Mouse (Mus musculus) heart, embryonic 14.5 days (tissue): ENCODE measurements around the gene Rnf115. TPM values are rescaled to one million over a fixed set of nuclear protein-coding genes. Genes with fewer than 3 reads are reported as not detected.

Experiments
- ATAC-seq: fragments of 200-750 bp; cut with Nextera tagmentation; 2 replicates; pipeline ENCODE4 v1.8.0; 2017; ENCODE audit warnings: low read depth, moderate TSS enrichment; ENCODE audit not compliant: insufficient number of reproducible peaks, insufficient read depth, low FRiP score
- H3K27ac ChIP-seq, 2 experiments: fragments of 200-500 bp in 1 of 2; fragments of 300-500 bp in 1 of 2; sonication (generic) in 1 of 2; replicated peaks in 1 of 2; 2 replicates each; pipeline ENCODE4 v1.5.1; 2012 to 2014; ENCODE audit warnings: low read depth in 2 of 2, low read length in 2 of 2, control low read depth in 1 of 2, mild to moderate bottlenecking in 1 of 2, mixed read lengths in 1 of 2; ENCODE audit not compliant: control insufficient read depth in 1 of 2, insufficient read depth in 1 of 2
- H3K27me3 ChIP-seq: fragments of 300-500 bp; sonication (generic); 2 replicates; pipeline ENCODE4 v1.6.1; 2014; ENCODE audit warnings: mild to moderate bottlenecking, low read length, control low read depth; ENCODE audit not compliant: control insufficient read depth, insufficient read depth
- H3K36me3 ChIP-seq: fragments of 300-500 bp; sonication (generic); 2 replicates; pipeline ENCODE4 v1.6.1; 2014; ENCODE audit warnings: mild to moderate bottlenecking, control low read depth, low read length, mixed read lengths; ENCODE audit not compliant: control insufficient read depth, insufficient read depth
- H3K4me1 ChIP-seq, 2 experiments: fragments of 200-500 bp in 1 of 2; fragments of 300-500 bp in 1 of 2; sonication (generic) in 1 of 2; 2 replicates each; pipeline ENCODE4 v1.6.1; 2012 to 2014; ENCODE audit warnings: low read length in 2 of 2, control low read depth in 1 of 2, mixed read lengths in 1 of 2; ENCODE audit not compliant: control insufficient read depth in 2 of 2, insufficient read depth in 2 of 2
- H3K4me2 ChIP-seq: fragments of 300-500 bp; sonication (generic); 2 replicates; pipeline ENCODE4 v1.6.1; 2014; ENCODE audit warnings: mild to moderate bottlenecking, low read length
- H3K4me3 ChIP-seq, 2 experiments: fragments of 200-500 bp in 1 of 2; fragments of 300-500 bp in 1 of 2; sonication (generic) in 1 of 2; 2 replicates each; pipeline ENCODE4 v1.5.1; 2012 to 2014; ENCODE audit warnings: low read length in 2 of 2, mild to moderate bottlenecking in 2 of 2, control low read depth in 1 of 2, low read depth in 1 of 2, moderate library complexity in 1 of 2; ENCODE audit not compliant: control insufficient read depth in 1 of 2, insufficient read depth in 1 of 2
- H3K9ac ChIP-seq: fragments of 300-500 bp; sonication (generic); 2 replicates; pipeline ENCODE4 v1.6.1; 2014; ENCODE audit warnings: mild to moderate bottlenecking, low read length
- H3K9me3 ChIP-seq: fragments of 300-500 bp; sonication (generic); 2 replicates; pipeline ENCODE4 v1.6.1; 2016; ENCODE audit warnings: low read length, control low read depth; ENCODE audit not compliant: control insufficient read depth
- WGBS: fragments of 180-500 bp; shearing (Covaris S2); extraction: QIAGEN DNeasy Blood & Tissue Kit; methylation state at CpG from one replicate; pipeline ENCODE4 v1.1.7; 2014; 5-methylcytosine and 5-hydroxymethylcytosine counted together
- polyA plus RNA-seq: library from polyadenylated mRNA; unstranded; fragments of >200 nt; fragmentation: Nextera tagmentation; extraction: Ambion mirVana; gene quantifications from 2 replicates; pipeline ENCODE4 v1.2.1, GENCODE M21; 2014

Rnf115 gene
- polyA plus RNA-seq, 1 experiment from 2014 or later: 41.2 TPM

GRCm38 (mm10) chr3:96755935-96756334 lies 28.5 kb downstream of the Rnf115 start:
- Histone ChIP-seq H3K9ac (no peak overlapping the region), H3K4me1 (peaks cover 3 to 11% of the 10 kb centered on the region in 2 experiments; a peak in 3 of 4 replicates), H3K4me3 (no peak overlapping the region), H3K27me3 (no peaks in the 10 kb centered on the region), H3K27ac (no peak overlapping the region), H3K36me3 (peaks cover 10% of the 10 kb centered on the region; the same call in 1 of the 2 replicates), H3K4me2 (no peak overlapping the region), H3K9me3 (no peaks in the 10 kb centered on the region)
- no peak for ATAC-seq
- WGBS: 91% methylated on average over 1 of the region's 1 CpGs

DNA sequence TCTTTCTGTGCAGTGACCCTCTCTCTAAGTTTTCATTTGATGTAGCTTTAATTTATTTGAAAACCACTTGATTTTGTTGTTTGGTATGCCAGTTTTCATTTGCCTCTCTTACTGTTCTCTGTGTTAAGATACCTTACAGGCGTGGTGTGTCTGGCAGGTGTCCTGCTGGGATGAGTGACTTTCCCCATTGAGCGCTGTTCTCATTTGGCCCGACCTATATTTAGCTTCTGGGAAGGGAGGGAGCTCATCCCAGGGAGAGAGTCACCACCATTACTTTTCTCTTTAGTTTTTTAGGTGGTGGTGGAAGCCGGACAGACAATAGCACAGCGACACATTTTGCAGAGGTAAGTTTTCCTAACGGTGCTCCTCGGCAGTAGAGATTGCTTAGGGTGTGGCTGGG lies 30.2 kb downstream of the Rnf115 start:
- H3K9me3 ChIP-seq: no peaks in the 10 kb centered on the region
- no peak overlapping the region for H3K9ac ChIP-seq
- H3K4me1 ChIP-seq: peaks cover 3 to 11% of the 10 kb centered on the region in 2 experiments; a peak in 3 of 4 replicates
- no peak overlapping the region for H3K4me3 ChIP-seq
- H3K4me2 ChIP-seq: no peak overlapping the region
- H3K27me3 ChIP-seq: no peaks in the 10 kb centered on the region
- WGBS: 40% methylated on average over 7 of the region's 7 CpGs
- peaks cover 10% of the 10 kb centered on the region; the same call in 1 of the 2 replicates for H3K36me3 ChIP-seq
- peak overlapping the region in 1 of 2 experiments; percentile 64; a peak in 1 of 4 replicates for H3K27ac ChIP-seq
- no peak for ATAC-seq

- no peak overlapping the region for H3K9ac ChIP-seq
- no peak overlapping the region for H3K4me2 ChIP-seq
- H3K4me1 ChIP-seq: peaks cover 3 to 11% of the 10 kb centered on the region in 2 experiments; a peak in 3 of 4 replicates
- no peaks in the 10 kb centered on the region for H3K27me3 ChIP-seq
- H3K4me3 ChIP-seq: no peak overlapping the region
- ATAC-seq: no peak
- no peaks in the 10 kb centered on the region for H3K9me3 ChIP-seq
- H3K36me3 ChIP-seq: peaks cover 7% of the 10 kb centered on the region; the same call in 1 of the 2 replicates
- H3K27ac ChIP-seq: no peak overlapping the region
- 87% methylated on average over 4 of the region's 4 CpGs for WGBS
These were observed 32.2 kb downstream of the Rnf115 start for GRCm38 (mm10) chr3:96759695-96760094.

GRCm38 (mm10) chr3:96764528-96764927 lies 37.1 kb downstream of the Rnf115 start:
- no peak for ATAC-seq
- Histone ChIP-seq H3K27me3 (no peaks in the 10 kb centered on the region), H3K4me2 (no peak overlapping the region), H3K9ac (no peak overlapping the region), H3K27ac (no peak overlapping the region), H3K4me1 (0 out of 4 replicates have a peak, but pooled peaks cover 0 to 4% of the 10 kb centered on the region in 2 experiments), H3K9me3 (no peaks in the 10 kb centered on the region), H3K4me3 (no peak overlapping the region), H3K36me3 (0 out of 2 replicates have a peak, but pooled peaks cover 3% of the 10 kb centered on the region)
- WGBS: 88% methylated on average over 1 of the region's 1 CpGs

DNA sequence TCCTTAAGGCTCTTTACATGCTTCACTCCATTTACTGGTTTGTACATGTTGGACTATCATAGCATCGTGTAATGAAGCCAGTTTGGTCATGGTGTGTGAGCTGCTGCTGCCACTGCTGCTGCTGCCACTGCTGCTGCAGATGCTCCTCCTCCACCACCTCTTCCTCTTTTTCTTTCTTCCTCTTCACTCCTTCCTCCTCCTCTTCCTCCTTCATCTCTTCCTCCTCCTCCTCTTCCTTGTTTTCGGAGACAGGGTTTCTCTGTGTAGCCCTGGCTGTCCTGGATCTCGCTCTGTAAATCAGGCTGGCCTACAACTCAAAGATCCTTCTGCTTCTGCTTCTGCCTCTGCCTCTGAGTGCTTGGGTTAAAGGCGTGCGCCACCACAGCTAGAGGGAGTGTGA lies 42.5 kb downstream of the Rnf115 start:
- H3K27ac ChIP-seq: no peak overlapping the region
- no peak for ATAC-seq
- peaks cover 0 to 11% of the 10 kb centered on the region in 2 experiments; a peak in 3 of 4 replicates for H3K4me1 ChIP-seq
- H3K4me3 ChIP-seq: no peak overlapping the region
- no peak overlapping the region for H3K9ac ChIP-seq
- H3K9me3 ChIP-seq: no peaks in the 10 kb centered on the region
- H3K36me3 ChIP-seq: no peaks in the 10 kb centered on the region
- H3K4me2 ChIP-seq: no peak overlapping the region
- 84% methylated on average over 5 of the region's 5 CpGs for WGBS
- no peaks in the 10 kb centered on the region for H3K27me3 ChIP-seq

DNA sequence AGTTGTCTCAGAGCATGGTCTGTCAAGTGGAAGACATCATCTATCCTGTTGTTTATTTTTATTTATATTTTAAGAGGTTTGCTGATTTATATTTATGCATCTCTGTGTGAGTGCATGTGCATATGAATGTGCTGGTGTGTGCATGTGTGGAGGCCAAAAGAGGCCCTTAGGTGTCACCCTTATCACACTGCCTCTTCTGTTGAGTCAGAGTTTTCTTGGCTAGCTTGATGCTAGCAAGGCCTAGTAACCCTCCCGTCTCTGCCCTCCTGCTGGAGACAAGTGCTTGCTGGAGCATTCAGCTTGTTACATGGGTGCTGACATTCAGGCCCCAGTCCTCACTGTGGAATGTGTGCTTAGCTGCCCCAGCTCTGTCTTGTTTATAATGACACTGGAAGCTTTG lies 45.5 kb downstream of the Rnf115 start:
- Histone ChIP-seq H3K27me3 (no peaks in the 10 kb centered on the region), H3K4me1 (peaks cover 0 to 7% of the 10 kb centered on the region in 2 experiments; a peak in 3 of 4 replicates), H3K27ac (no peak overlapping the region), H3K9ac (no peak overlapping the region), H3K4me3 (no peak overlapping the region), H3K4me2 (no peak overlapping the region), H3K9me3 (no peaks in the 10 kb centered on the region), H3K36me3 (peaks cover 17% of the 10 kb centered on the region)
- WGBS: 15% methylated on average over 1 of the region's 1 CpGs
- peak; percentile 59; the same call in 1 of the 2 replicates for ATAC-seq

- Histone ChIP-seq H3K4me2 (no peak overlapping the region), H3K36me3 (peaks cover 17% of the 10 kb centered on the region), H3K9me3 (no peaks in the 10 kb centered on the region), H3K27me3 (no peaks in the 10 kb centered on the region), H3K4me1 (peaks cover 0 to 7% of the 10 kb centered on the region in 2 experiments; a peak in 3 of 4 replicates), H3K9ac (no peak overlapping the region), H3K4me3 (no peak overlapping the region), H3K27ac (no peak overlapping the region)
- 88% methylated on average over 3 of the region's 3 CpGs for WGBS
- ATAC-seq: no peak
These were observed 49.7 kb downstream of the Rnf115 start for GRCm38 (mm10) chr3:96777120-96777519.

DNA sequence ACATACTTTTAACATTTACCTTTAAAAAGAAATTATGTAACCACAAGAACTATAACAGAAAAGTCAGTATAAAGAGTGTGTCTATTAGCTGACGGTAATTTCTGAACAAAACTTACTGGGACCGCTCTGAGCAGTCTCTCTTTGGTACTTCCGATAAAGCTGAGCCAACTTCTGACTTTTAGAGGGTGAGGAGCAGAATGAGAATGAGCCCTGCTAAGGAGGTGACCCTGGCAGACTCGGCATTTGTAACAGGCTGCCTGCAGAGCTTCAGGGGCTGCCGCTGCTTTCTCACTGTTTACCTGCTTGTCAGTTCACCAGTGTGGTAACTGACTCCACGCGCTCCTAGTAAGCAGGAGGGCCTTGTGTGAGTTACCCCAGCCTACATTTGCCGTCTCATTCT lies 54.8 kb downstream of the Rnf115 start:
- ATAC-seq: no peak
- Histone ChIP-seq H3K4me1 (no peaks in the 10 kb centered on the region), H3K9me3 (no peaks in the 10 kb centered on the region), H3K9ac (no peak overlapping the region), H3K27me3 (no peaks in the 10 kb centered on the region), H3K4me2 (no peak overlapping the region), H3K36me3 (peaks cover 30% of the 10 kb centered on the region), H3K4me3 (no peak overlapping the region), H3K27ac (no peak overlapping the region)
- WGBS: 71% methylated on average over 8 of the region's 8 CpGs
